Mouse (Mus musculus): Measurements from ENCODE around the gene Spats2.

DNA sequence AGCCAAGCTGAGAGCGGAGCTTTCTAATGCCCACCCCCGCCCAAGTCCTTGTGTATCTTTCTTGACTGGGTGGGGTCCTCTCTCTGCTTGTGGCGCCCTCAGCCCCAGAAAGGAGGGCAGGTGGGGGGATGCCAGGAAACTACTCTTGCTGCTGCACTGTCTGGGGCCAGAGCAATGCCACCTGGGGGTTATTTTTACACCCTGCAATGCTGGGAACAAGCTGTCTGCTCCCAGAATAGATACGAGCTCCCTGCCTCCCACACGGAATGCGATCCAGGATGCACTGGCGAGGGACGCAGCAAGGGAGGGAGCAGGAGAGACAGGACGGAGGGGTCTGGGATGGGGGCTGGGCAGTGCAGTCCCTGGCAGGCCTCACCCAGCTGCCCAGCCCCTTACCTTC, 123.3 kb downstream of the Spats2 start:
- no peak for TF ChIP-seq USF1 (IDR thresholded peaks at IDR 0.05; ENCODE audit: low read depth)
- TF ChIP-seq POLR2A (IDR thresholded peaks at IDR 0.05; ENCODE audit: insufficient read length, low read depth) = no peak
- TF ChIP-seq POLR2AphosphoS2 (IDR thresholded peaks at IDR 0.05; ENCODE audit: insufficient read length, low read depth) = no peak
- TF ChIP-seq MAX (IDR thresholded peaks at IDR 0.05; ENCODE audit: low read depth) = no peak
- TF ChIP-seq TCF3 (IDR thresholded peaks at IDR 0.05; ENCODE audit: insufficient read length, low read depth) = no peak
- no peak for TF ChIP-seq TCF12 (IDR thresholded peaks at IDR 0.05; ENCODE audit: insufficient read depth, poor library complexity, severe bottlenecking)
- no peak for TF ChIP-seq REST (IDR thresholded peaks at IDR 0.05; ENCODE audit: insufficient read depth, insufficient read length)
- TF ChIP-seq E2F4 (IDR thresholded peaks at IDR 0.05; ENCODE audit: insufficient read depth) = no peak
